Mouse (Mus musculus): ENCODE results near the gene Mcm7. TPM values are rescaled to one million over a fixed set of nuclear protein-coding genes. Genes with fewer than 3 reads are reported as not detected.

Mcm7 gene
- polyA plus RNA-seq, 1 experiment from 2014 or later = 39.1 TPM

DNA sequence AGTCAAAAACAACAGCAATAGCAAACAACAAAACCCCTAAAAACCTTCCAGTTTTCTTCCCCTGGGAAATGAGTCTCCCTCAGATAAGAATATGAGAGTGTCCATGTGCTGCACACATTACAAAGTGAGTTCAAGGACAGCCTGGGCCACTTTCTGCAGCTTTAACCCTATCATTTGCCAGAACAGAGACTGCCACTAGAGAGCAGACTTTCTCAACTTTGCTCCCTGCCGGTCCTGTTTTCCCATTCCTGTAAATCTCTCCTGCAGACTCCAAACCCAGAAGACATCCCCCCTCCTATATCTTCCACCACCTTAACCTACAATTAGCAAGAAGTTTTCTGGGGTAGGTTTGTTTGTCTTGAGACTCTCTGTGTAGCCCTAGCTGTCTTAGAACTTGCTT is 27.4 kb upstream of the Mcm7 start:
- Histone ChIP-seq H3K9me3 (ENCODE audit: control insufficient read depth) (no peaks in the 10 kb centered on the region), H3K4me1 (replicated peaks; ENCODE audit: control insufficient read depth, insufficient read depth, low read length) (no peaks in the 10 kb centered on the region), H3K27me3 (replicated peaks; ENCODE audit: control insufficient read depth, insufficient read depth, low read length) (no peaks in the 10 kb centered on the region), H3K36me3 (ENCODE audit: control insufficient read depth, insufficient read depth) (no peaks in the 10 kb centered on the region), H3K4me3 (ENCODE audit: low read depth, low read length) (no peak overlapping the region), H3K9ac (ENCODE audit: low read depth, low read length) (no peak overlapping the region), H3K4me2 (replicated peaks; ENCODE audit: low read depth) (no peak overlapping the region), H3K27ac (ENCODE audit: low read depth, low read length) (no peak overlapping the region)
- TF ChIP-seq CTCF (IDR thresholded peaks at IDR 0.05; ENCODE audit: low read depth) = peak; percentile 65
- WGBS = 4% methylated on average over 1 of the region's 1 CpGs
- ATAC-seq = no peak

- 73% methylated on average over 7 of the region's 7 CpGs for WGBS
- Histone ChIP-seq H3K4me1 (replicated peaks; ENCODE audit: control insufficient read depth, insufficient read depth, low read length) (no peaks in the 10 kb centered on the region), H3K9me3 (ENCODE audit: control insufficient read depth) (no peaks in the 10 kb centered on the region), H3K4me3 (ENCODE audit: low read depth, low read length) (peak overlapping the region; percentile 64; the same call in 1 of the 2 replicates), H3K27me3 (replicated peaks; ENCODE audit: control insufficient read depth, insufficient read depth, low read length) (no peaks in the 10 kb centered on the region), H3K9ac (ENCODE audit: low read depth, low read length) (no peak overlapping the region), H3K27ac (ENCODE audit: low read depth, low read length) (no peak overlapping the region), H3K36me3 (ENCODE audit: control insufficient read depth, insufficient read depth) (peaks cover 3% of the 10 kb centered on the region; the same call in 1 of the 2 replicates), H3K4me2 (replicated peaks; ENCODE audit: low read depth) (peak overlapping the region; percentile 95)
- TF ChIP-seq CTCF (IDR thresholded peaks at IDR 0.05; ENCODE audit: low read depth) = no peak
- ATAC-seq = no peak
Measured at GRCm38 (mm10) chr5:138195463-138195862, 23.2 kb upstream of the Mcm7 start.

- no peak for TF ChIP-seq CTCF (IDR thresholded peaks at IDR 0.05; ENCODE audit: low read depth)
- H3K36me3 ChIP-seq (ENCODE audit: control insufficient read depth, insufficient read depth) = peaks cover 3% of the 10 kb centered on the region; the same call in 1 of the 2 replicates
- peak overlapping the region; percentile 60 for H3K9ac ChIP-seq (ENCODE audit: low read depth, low read length)
- H3K4me2 ChIP-seq (replicated peaks; ENCODE audit: low read depth) = peak overlapping the region; percentile 95
- H3K9me3 ChIP-seq (ENCODE audit: control insufficient read depth) = no peaks in the 10 kb centered on the region
- peak; percentile 24; the same call in 1 of the 2 replicates for ATAC-seq
- 4% methylated on average over 29 of the region's 29 CpGs for WGBS
- peak overlapping the region; percentile 64 for H3K4me3 ChIP-seq (ENCODE audit: low read depth, low read length)
- H3K27ac ChIP-seq (ENCODE audit: low read depth, low read length) = peak overlapping the region; percentile 54; the same call in 1 of the 2 replicates
- no peaks in the 10 kb centered on the region for H3K27me3 ChIP-seq (replicated peaks; ENCODE audit: control insufficient read depth, insufficient read depth, low read length)
- H3K4me1 ChIP-seq (replicated peaks; ENCODE audit: control insufficient read depth, insufficient read depth, low read length) = no peaks in the 10 kb centered on the region
Measured at GRCm38 (mm10) chr5:138194755-138195345, 22.6 kb upstream of the Mcm7 start.

DNA sequence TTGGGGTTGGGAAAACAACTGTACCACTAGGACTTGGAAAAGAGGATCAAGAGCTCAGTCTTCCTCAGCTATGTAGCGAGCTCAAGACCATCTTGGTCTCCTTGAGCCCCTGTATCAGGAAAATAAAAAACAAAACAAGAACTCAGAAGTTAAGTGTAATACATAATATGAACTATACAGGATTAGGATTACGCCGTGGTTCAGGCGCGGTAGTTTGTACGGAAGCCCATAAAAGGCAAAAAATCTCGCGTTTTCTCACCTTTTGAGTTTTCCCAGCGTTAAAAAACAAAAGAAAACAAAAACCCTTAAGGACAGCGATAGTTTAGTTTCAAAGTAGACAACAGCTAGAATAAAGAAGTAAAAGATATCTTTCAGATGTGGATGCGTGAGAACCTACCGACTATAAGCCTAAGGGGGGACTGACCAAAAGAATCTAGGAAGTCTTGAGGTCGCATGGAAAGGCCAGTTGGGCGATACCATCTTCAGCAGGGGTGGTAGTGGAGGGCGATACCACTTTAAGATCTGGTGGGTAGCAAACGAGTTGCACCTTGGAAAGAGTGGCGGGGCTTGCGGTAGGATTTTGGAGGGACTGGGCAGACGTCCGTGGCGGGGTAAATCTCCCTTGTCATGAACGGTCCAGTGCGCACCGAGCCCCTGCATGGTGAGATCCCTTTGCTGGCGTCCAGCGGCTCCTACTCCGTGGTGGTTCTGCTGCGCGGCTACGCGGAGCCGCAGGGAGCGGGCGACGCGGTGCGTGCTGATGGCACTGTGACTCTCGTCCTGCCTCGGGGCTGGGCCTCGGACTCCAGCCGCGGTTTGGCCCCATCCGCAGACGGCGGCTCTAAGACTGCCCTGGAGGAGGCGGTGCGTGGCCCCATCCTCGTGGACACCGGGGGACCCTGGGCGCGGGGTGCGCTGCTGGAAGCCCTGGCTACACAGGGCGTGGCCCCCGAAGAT is 21.8 kb upstream of the Mcm7 start, which contains the start of gene Mblac1:
Gene Mblac1, plus strand, starts transcription at position 544 of the 957 bp plus-strand sequence.
- Histone ChIP-seq H3K27me3 (replicated peaks; ENCODE audit: control insufficient read depth, insufficient read depth, low read length) (no peaks in the 10 kb centered on the region), H3K9me3 (ENCODE audit: control insufficient read depth) (no peaks in the 10 kb centered on the region), H3K4me3 (ENCODE audit: low read depth, low read length) (peak within 1 kb of the TSS; percentile 64), H3K9ac (ENCODE audit: low read depth, low read length) (peak within 1 kb of the TSS; percentile 60), H3K4me1 (replicated peaks; ENCODE audit: control insufficient read depth, insufficient read depth, low read length) (no peaks in the 10 kb centered on the region), H3K27ac (ENCODE audit: low read depth, low read length) (peak within 1 kb of the TSS; percentile 54; the same call in 1 of the 2 replicates), H3K36me3 (ENCODE audit: control insufficient read depth, insufficient read depth) (peaks cover 3% of the 10 kb centered on the region; the same call in 1 of the 2 replicates), H3K4me2 (replicated peaks; ENCODE audit: low read depth) (peak within 1 kb of the TSS; percentile 95)
- peak; percentile 79 for ATAC-seq
- 7% methylated on average over 54 of the region's 54 CpGs for WGBS
- TF ChIP-seq CTCF (IDR thresholded peaks at IDR 0.05; ENCODE audit: low read depth) = 0 out of 2 replicates have a peak, but pooled peaks have one; percentile 16

DNA sequence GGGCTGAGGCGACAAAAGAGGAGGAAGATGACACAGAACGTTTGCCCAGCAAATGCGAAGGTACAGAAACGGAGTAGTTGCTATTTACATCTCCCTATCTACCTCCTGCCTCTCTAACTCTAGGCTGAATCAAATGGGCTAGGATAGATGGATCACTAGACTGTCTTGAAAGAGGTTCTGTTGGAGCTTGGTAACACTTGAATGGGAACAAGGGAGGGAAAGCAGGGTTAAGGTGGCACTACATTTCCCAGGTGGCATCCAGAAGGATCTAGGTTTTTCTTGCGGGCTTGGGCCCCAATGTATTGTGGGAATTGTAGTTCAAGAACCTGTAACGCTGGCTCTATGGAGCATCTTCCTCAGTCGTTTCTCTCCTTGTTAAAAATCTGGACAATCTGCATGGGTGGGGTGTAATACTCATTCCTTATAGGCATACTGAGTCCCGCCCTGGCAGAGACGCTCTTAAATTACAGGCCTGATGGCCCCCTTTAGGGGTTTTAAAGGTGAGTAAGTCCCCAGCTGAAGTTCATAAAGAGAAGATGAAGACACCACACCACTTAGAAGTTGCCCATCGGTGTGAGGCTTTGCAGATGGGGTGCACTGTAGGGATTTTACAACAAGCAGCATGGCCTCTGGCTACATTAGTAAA is 15.6 kb upstream of the Mcm7 start:
- Histone ChIP-seq H3K4me2 (replicated peaks; ENCODE audit: low read depth) (peak overlapping the region; percentile 68), H3K9me3 (ENCODE audit: control insufficient read depth) (no peaks in the 10 kb centered on the region), H3K4me3 (ENCODE audit: low read depth, low read length) (peak overlapping the region; percentile 68), H3K9ac (ENCODE audit: low read depth, low read length) (peak overlapping the region; percentile 54), H3K36me3 (ENCODE audit: control insufficient read depth, insufficient read depth) (peaks cover 12% of the 10 kb centered on the region; the same call in 1 of the 2 replicates), H3K27me3 (replicated peaks; ENCODE audit: control insufficient read depth, insufficient read depth, low read length) (no peaks in the 10 kb centered on the region), H3K27ac (ENCODE audit: low read depth, low read length) (peak overlapping the region; percentile 47; the same call in 1 of the 2 replicates), H3K4me1 (replicated peaks; ENCODE audit: control insufficient read depth, insufficient read depth, low read length) (0 out of 2 replicates have a peak, but pooled peaks cover 4% of the 10 kb centered on the region)
- TF ChIP-seq CTCF (IDR thresholded peaks at IDR 0.05; ENCODE audit: low read depth) = no peak
- under 1% methylated on average over 10 of the region's 10 CpGs for WGBS
- peak; percentile 81 for ATAC-seq
